In genomic region chrX:49463442-49463970, GRCm38 (mm10) we compare ENCODE assay signal across 14 mouse cellular contexts. TPM values are rescaled to one million over a fixed set of nuclear protein-coding genes. Genes with fewer than 3 reads are reported as not detected.
"Had no signal": no experiment of that assay in that cellular context is flagged by ENCODE, and none has a peak within 500 bp of the region (broad histone marks: within the 10 kb centered on the region; RNA-seq: fewer than 3 reads in every experiment).

Gene Arhgap36, plus strand, starts transcription at chrX:49463945.

- H3K27me3 ChIP-seq: intestine, embryonic 15.5 days; midbrain, embryonic 12.5 days had no signal

- H3K4me1 ChIP-seq: intestine, embryonic 15.5 days; midbrain, embryonic 12.5 days had no signal

- H3K27ac ChIP-seq: intestine, embryonic 15.5 days; kidney, postnatal 0 days; left cerebral cortex, adult 2 months; liver, embryonic 14.5 days; midbrain, embryonic 12.5 days had no signal

- DNase-seq: kidney, adult 18-20 months; lung, adult 18-20 months; retina, postnatal 1 day; right cerebral cortex, postnatal 4 days; spleen, adult 18-20 months; thymus, postnatal 36 days had no signal

- H3K9me3 ChIP-seq: intestine, embryonic 15.5 days; midbrain, embryonic 12.5 days had no signal

- H3K36me3 ChIP-seq: intestine, embryonic 15.5 days; midbrain, embryonic 12.5 days had no signal

- H3K9ac ChIP-seq: intestine, embryonic 15.5 days; liver, embryonic 14.5 days; midbrain, embryonic 12.5 days had no signal

- ATAC-seq: intestine, embryonic 15.5 days; midbrain, embryonic 16.5 days had no signal

- H3K4me3 ChIP-seq: intestine, embryonic 15.5 days; left cerebral cortex, adult 2 months; midbrain, embryonic 12.5 days had no signal

- H3K4me2 ChIP-seq: intestine, embryonic 15.5 days; midbrain, embryonic 12.5 days had no signal

RNA-seq across cellular contexts. Expression of gene Arhgap36, which starts in this region (rescaled TPM):
- total RNA-seq: liver, adult 2 months; megakaryocyte-erythroid progenitor cell, adult 5-6 weeks had no signal
